Mouse (Mus musculus) T-helper 1 cell (primary cell): ENCODE measurements at regions not wholly inside any gene's neighbourhood (a gene's known extent, or its start where the extent isn't known, plus 50 kb on each side); places are given as distances from the start of the nearest gene placed in this dataset.

Experiments used
- in situ Hi-C: fragments of 300-600 bp; cut with MboI, MseI; formaldehyde crosslinking; loops from one replicate; pipeline ENCODE4 v1.15.1; 2025; ENCODE audit warnings: high pct_unique_total_duplicates

GRCm38 (mm10) chr12:77663665-77664374 is 425.9 kb downstream of the Fut8 start:
- in situ Hi-C loops, result loop anchor here (25.0 kb wide), 1 partner anchor 427 kb away; the partner anchor contains the start of gene Fut8

- in situ Hi-C loops, result loop anchor here (25.0 kb wide), 1 partner anchor 429 kb away; the partner anchor contains the start of gene Fut8
Observed at GRCm38 (mm10) chr12:77666411-77666810, 428.5 kb downstream of the Fut8 start.

DNA sequence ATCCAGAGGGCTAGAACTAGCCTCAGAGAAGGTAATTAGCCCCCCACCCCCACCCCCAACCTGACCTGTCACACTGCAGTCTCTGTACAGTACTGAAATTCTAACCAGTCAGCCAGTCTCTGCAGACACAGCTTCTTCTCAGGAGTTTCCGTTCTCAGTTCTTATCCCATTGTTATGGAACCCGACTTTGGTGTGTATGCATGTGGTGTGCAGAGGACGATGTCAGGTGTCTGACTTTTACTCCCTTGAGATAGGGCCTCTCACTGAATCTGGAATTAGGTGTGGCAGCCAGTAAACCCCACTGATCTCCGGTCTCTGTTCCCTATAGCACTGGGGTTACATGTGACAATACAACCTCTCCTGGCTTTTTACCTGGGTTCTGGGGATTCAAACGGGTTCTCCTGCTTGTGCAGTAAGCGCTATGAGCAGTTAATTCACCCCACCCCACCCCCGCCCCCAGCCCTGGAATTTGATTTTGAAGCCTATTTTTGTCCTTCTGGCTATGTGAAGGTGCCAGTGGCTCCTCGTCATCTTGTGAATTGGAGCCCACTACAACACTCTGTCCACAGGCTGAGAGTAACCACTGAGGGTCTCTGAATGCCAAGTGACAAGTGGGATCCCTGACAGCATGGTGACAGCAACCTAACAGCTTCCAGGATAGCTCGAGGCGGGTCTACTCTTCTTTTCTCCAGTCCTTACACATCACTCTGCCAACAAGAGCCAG is 429.4 kb downstream of the Fut8 start:
- in situ Hi-C loops, result loop anchor here (25.0 kb wide), 1 partner anchor 430 kb away; the partner anchor contains the start of gene Fut8

DNA sequence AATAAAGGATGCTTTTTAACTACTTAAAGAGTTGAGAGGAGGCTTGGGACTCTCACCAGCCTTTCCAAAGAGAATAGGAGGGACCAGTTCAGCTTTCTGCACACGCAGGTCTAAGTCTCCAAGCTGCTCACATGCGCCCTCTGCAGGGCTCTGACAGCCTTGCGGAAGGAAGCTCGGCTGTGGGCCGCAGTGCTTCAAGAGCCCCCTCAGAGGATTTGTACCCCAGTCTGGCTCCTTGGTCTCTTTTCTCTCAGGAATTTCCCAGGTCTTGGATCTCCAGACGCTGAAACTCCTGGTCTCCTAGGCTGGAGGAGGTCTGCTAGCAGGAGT is 429.9 kb downstream of the Fut8 start:
- in situ Hi-C loops, result loop anchor here (25.0 kb wide), 1 partner anchor 431 kb away; the partner anchor contains the start of gene Fut8

GRCm38 (mm10) chr12:77670531-77670930 is 432.6 kb downstream of the Fut8 start:
- in situ Hi-C loops, result loop anchor here (5.0 to 25.0 kb wide), 2 partner anchors 433 to 668 kb away; partner anchors contain the start of gene Fut8

GRCm38 (mm10) chr12:77674352-77674751 is 436.4 kb downstream of the Fut8 start:
- in situ Hi-C loops, result loop anchor here (5.0 to 25.0 kb wide), 2 partner anchors 437 to 672 kb away; partner anchors contain the start of gene Fut8

DNA sequence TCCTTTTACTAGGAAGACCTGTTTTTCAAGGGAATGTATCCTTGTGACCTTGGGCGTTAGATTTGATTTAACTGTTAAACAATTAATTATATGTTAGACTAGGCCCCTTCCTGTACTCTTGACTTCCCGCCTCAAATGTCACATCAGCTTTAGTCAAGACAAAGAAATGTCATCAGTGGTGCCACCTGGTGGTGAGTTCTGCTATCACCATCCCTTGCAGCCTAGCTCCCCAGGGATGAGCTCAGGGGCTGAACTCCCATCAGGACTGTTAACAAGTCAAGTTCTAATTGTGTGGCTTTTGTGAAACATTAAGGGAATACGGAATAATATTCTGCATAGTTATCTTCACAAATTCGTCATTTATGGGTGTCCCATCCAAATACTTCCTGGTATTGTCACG is 436.8 kb downstream of the Fut8 start:
- in situ Hi-C loops, result loop anchor here (5.0 to 25.0 kb wide), 2 partner anchors 437 to 672 kb away; partner anchors contain the start of gene Fut8

GRCm38 (mm10) chr12:77678040-77678439 is 440.1 kb downstream of the Fut8 start:
- in situ Hi-C loops, result no loop called here

- in situ Hi-C loops, result no loop called here
Observed at GRCm38 (mm10) chr12:77694101-77694500, 456.2 kb downstream of the Fut8 start.

- in situ Hi-C loops, result no loop called here
Observed at GRCm38 (mm10) chr12:77696039-77696631, 458.2 kb downstream of the Fut8 start.

GRCm38 (mm10) chr12:77696662-77697061 is 458.7 kb downstream of the Fut8 start:
- in situ Hi-C loops, result no loop called here

DNA sequence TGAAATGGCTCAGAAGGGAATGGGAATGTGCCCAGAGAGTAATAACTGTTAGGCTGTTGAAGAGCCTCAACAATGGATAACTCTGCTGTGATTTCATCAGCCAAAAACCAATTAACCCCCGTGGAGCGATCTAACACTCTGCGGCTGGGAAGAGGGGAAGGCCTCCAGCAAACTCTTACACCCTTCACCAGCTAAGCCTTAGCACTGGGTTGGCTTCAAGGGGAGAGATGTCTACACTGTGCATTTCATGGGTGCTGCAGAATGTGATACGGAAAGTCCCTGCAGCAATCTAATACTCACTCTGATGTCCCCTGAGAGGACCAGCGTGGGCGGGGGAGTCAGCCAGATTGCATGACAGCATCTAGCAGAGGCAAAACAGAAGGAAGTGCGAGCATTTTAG is 460.2 kb downstream of the Fut8 start:
- in situ Hi-C loops, result no loop called here

- in situ Hi-C loops, result no loop called here
Observed at GRCm38 (mm10) chr12:77699896-77700605, 462.1 kb downstream of the Fut8 start.

DNA sequence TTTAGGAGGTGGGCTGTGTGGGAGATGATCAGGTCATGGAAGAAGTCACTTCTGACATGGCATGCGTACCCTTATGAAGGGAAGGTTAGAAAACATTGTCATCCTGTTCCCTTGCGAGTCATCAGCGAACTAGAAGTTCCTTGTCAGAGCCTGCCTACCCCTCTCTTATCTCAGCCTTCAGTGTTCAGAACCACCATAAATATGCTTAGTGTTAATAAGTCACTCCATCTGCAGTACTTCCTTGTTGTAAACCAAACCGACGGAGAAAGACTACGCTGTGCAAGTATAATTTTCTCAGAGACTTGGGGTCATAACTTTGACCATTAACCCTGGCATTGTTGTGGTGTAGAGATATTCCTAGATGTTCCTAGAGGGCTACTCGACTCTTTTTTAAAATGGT is 477.6 kb downstream of the Fut8 start:
- in situ Hi-C loops, result no loop called here

DNA sequence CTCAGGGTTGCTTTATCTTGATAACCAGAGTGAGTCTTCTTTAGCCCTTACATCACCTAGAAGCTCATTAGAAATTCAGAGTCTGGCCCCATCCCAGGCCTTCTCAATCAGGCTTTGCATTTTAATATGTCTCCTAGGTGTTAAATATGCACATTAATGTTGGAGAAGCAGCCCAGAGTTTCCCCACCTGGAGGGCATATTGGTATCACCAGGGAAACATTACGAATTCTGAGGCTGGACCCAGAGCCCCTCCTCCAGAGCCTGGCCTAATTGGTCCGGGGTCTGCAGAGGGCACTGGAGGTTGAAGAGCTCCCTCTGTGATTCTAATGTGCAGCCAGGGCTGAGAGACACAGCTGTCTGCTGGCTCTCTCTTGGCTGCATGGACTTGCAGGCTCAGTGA is 478.1 kb downstream of the Fut8 start:
- in situ Hi-C loops, result no loop called here

- in situ Hi-C loops, result no loop called here
Observed at GRCm38 (mm10) chr12:77727766-77728165, 466.3 kb upstream of the Gm6657 start.

GRCm38 (mm10) chr12:77739047-77739760 is 454.8 kb upstream of the Gm6657 start:
- in situ Hi-C loops, result no loop called here

DNA sequence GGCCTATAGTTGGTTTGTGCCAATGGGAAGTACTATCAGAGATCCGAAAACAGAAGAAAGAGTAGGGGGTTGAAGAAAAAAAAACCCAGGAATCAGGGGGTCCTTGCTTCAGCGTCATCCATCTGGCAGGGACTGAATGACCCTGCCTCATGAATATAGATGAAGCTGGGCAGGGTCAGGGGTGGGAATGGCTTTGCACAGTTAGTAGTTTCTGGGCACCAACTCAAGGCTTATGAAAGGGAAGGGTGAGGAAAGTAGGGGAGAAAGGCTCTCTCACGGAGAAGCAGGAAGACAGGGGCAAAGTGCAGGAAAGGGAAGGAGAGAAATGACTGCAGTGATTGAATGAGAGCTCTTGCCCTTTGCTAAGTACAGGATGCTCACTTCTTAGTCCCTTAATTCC is 451.3 kb upstream of the Gm6657 start:
- in situ Hi-C loops, result no loop called here

DNA sequence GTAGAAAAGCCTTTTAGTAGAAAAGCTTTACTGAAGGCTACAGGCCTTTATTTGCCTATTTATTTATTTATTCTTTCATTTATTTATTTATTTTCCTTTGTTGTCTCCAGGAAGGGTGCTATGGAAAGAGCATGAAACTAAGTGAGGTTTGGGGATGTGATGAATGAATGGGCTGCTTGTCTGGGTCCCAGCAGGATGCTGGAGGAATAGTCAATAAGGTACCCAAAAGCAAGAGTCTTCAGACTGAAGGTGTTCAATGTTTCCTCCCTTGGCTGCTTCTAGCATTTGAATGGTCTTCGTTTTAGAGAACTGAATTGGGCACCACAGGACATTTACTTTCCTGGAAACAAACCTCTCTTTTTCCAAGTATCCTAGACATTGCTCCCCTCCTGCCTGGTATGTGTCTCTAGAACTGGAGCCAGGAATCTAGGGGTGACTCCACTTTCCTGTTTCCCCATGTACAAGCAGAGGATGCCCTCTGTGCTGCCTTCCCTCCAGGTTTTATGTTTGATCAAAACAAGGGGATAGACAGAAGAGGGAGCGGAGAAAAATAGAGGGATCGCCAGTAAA is 444.5 kb upstream of the Gm6657 start:
- in situ Hi-C loops, result loop anchor here (5.0 kb wide), 1 partner anchor 48 kb away; no protein-coding TSS in a partner anchor

- in situ Hi-C loops, result no loop called here
Observed at GRCm38 (mm10) chr12:77752181-77752580, 441.9 kb upstream of the Gm6657 start.

DNA sequence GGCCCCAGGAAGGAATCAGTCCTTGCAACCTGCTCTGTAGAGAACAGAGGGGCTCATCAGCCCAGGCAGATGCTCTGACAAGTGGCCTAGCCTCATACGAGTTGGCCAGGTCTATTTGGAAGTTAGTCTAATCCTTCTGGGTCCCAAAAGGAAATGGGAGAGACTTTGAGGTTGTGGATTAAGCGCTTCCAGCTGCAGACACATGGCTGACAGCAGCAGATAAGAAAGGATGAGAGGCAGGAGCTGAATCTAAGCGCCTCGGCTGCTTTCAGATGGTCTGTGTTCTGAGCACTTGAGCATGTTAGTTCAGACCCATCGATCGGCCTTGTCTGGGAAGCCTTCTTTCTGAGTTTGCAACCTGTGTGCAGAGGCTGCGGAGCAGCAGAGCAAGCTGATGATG is 438.0 kb upstream of the Gm6657 start:
- in situ Hi-C loops, result no loop called here
